Mouse (Mus musculus) stomach, postnatal 0 days (tissue): ENCODE results near the gene Ntn1.

Experiments
- CTCF ChIP-seq: IDR thresholded peaks from 2 replicates; pipeline ENCODE4 v1.5.1; 2016; ENCODE audit warnings: antibody characterized with exemption, low read depth, mild to moderate bottlenecking, moderate library complexity
- EP300 ChIP-seq: optimal IDR thresholded peaks from 2 replicates; pipeline ENCODE3; 2016; ENCODE audit warnings: antibody characterized with exemption

GRCm38 (mm10) chr11:68430662-68431061, 30.0 kb upstream of the Ntn1 start:
- TF ChIP-seq CTCF (no peak), EP300 (no peak)
